Mouse (Mus musculus) layer of hippocampus, postnatal 14 days (tissue): Measurements from ENCODE around the gene 2810006K23Rik. TPM values are rescaled to one million over a fixed set of nuclear protein-coding genes. Genes with fewer than 3 reads are reported as not detected.
"Not testable (repeated sequence)": the region's sequence is repeated elsewhere in the genome, so short reads cannot be mapped to it uniquely, and the experiment has no call there.

Experiments
- DNase-seq, 2 experiments: peaks; one replicate each; pipeline ENCODE4 v3.0.0; 2021 to 2022; ENCODE audit warnings: low spot score in 2 of 2, mixed read lengths in 1 of 2
- total RNA-seq, 2 experiments: library from RNA; stranded (reverse); gene quantifications; 2 replicates each; pipeline ENCODE4 v1.2.3; 2021

2810006K23Rik gene
- total RNA-seq, 2 experiments from 2014 or later: 13.8 to 15.8 TPM

GRCm38 (mm10) chr5:124341753-124342339 is 14.0 kb downstream of the 2810006K23Rik start:
- DNase-seq: not testable (repeated sequence)

DNA sequence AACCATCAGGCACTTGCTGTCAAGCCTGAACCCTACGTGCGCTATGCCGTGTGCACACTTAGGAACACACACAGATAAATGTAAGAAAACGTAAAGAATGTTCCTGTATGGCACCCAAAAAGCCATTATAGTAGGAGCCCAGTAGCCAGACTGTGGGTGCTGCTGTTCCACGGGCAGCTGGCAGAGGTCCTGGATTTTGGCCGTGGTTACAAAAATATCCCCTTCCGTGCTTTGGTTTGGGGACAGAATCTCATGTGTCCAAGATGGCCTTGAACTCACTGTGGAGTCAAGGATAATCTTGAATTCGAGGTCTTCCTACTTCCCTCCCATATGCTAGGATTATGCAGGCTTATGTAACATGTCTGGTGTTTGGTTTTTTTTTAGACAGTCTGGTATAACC is 15.0 kb downstream of the 2810006K23Rik start:
- no peak for DNase-seq

GRCm38 (mm10) chr5:124349196-124349595 is 21.3 kb downstream of the 2810006K23Rik start:
- DNase-seq: peak in 1 of 2 experiments; percentile 52

GRCm38 (mm10) chr5:124350350-124350749 is 22.5 kb downstream of the 2810006K23Rik start:
- no peak for DNase-seq

GRCm38 (mm10) chr5:124351111-124351560 is 23.2 kb downstream of the 2810006K23Rik start:
- DNase-seq: peak; percentile 71 to 83

DNA sequence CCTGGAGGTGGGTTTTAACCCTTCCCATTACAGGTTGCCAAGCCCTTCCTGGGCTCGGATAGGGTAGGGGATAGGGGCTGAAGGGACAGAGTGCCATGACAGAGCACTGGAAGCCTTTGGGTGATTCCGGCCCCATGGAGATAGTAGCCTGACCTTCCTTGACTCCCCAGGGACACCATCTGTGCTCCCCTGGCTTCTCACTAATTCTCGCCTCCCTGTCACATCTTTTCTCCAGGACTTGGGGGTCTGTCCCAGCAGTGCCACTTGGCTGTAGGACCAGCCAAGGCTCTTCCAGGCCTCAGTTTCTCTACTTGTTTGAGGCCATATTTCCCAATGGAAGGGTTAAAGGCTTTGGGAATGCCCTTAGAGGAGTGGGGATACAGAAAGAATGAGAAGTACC is 23.7 kb downstream of the 2810006K23Rik start:
- no peak for DNase-seq

GRCm38 (mm10) chr5:124352141-124352920 is 24.4 kb downstream of the 2810006K23Rik start:
- DNase-seq: peak; percentile 75 to 86

- no peak for DNase-seq
These were observed 25.3 kb downstream of the 2810006K23Rik start for GRCm38 (mm10) chr5:124353011-124353725.

GRCm38 (mm10) chr5:124353726-124354547 is 26.0 kb downstream of the 2810006K23Rik start:
- DNase-seq: peak in 1 of 2 experiments; percentile 53

GRCm38 (mm10) chr5:124354574-124355424 is 26.9 kb downstream of the 2810006K23Rik start:
- DNase-seq: no peak

DNA sequence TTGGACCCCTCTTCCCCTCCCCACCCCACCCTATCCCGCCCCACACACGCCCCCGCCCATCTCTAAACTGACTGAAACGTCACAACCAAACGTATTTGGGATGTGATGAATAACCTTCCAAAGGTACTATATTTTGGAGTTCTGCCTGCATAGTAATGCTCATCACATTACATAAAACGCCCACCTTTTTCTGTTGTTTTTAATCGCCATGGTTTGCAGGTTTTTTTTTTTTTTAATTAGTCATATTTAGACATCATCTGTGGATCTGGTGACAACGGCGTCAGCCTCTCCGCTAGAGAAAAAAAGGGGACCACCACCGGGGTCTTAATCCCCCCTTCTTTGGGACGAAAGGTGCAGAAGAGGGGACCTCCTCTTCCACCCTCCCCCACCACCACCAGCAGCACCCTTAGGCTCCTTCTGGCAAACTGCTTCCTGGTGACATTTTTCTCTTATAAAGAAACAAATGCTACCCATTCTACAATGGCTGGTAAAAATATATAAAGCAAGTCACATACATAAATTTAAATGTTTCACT is 27.6 kb downstream of the 2810006K23Rik start:
- no peak for DNase-seq

GRCm38 (mm10) chr5:124356695-124357094 is 28.8 kb downstream of the 2810006K23Rik start:
- no peak for DNase-seq

GRCm38 (mm10) chr5:124359641-124360040 is 31.8 kb downstream of the 2810006K23Rik start:
- DNase-seq: no peak

DNA sequence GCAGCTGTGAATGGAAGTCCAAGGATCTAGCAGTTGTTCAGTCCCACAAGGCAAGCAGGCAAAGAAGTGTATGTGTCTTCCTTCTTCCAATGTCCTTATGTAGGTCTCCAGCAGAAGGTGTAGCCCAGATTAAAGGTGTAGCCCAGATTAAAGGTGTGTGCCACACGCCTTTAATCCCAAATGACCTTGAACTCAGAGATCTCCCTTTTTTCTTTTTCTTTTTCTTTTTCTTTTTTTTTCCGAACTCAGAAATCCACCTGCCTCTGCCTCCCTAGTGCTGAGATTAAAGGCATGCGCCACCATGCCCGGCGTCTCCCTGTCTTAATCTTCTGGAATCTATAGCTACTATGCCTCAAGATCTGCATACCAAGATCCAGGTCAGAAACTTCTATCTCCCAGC is 35.1 kb downstream of the 2810006K23Rik start, which contains the start of gene Cdk2ap1:
Gene Cdk2ap1 (minus strand): TSS at position 101 of the 400 bp plus-strand sequence.
- DNase-seq: not testable (repeated sequence)

DNA sequence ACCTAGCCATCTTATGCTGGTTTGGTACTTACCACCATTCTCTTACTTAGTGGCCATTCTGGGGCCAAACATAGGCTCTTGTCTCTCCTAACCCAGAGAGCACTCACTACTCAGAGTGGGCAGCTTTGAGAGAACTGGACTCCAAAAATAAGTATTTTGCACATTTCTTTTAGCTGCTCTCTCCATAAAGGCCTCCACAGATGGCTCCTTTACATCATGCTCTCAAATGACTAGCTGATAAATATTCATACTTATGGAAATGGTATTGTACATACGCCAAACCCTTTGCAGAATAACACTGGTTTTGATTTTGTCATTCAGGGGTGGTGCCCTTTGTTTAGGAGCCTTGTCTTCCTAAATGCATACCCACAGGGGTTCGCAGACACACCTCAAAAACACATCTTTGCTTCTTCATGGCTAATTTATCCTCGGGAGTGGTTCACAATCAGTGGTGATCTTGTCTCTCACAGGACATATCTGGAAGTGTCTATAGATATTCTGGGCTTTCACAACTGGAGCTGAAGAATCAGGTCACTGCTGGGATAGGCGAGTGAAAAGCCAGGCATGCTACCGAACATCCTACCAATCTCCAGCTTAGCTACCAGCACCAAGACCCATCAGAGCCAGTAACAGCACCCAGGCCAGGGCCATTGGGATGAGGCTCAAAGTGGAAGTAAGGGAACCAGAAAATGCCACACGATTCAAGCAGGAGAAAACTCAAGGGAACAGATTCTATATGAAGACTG is 36.5 kb downstream of the 2810006K23Rik start:
- no peak for DNase-seq

- DNase-seq: no peak
These were observed 37.9 kb downstream of the 2810006K23Rik start for GRCm38 (mm10) chr5:124365754-124366153.

GRCm38 (mm10) chr5:124366721-124367120 is 38.8 kb downstream of the 2810006K23Rik start:
- no peak for DNase-seq

- no peak for DNase-seq
These were observed 46.4 kb downstream of the 2810006K23Rik start for GRCm38 (mm10) chr5:124374298-124374697.

DNA sequence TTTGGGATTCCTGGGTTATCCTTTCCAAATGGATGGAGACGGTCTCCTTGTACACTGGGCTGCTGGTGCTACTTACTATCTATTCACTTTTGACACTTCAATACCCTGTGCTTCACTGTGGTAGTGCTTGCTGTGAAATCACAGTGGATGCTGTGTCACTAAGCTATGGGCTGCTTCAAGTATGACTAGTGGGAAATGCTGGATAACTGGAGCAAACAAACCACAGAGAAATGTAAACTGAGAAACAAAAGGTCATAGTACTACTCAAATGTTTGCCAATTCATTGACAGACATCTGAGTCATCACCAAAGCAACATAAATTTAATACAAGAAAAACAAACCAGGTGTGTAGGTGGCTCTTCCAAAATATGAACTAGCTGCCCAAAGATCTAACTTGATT is 48.5 kb downstream of the 2810006K23Rik start:
- no peak for DNase-seq
